Mouse (Mus musculus) embryonic facial prominence, embryonic 13.5 days (tissue): ENCODE results near the gene Ssx2ip. TPM values are rescaled to one million over a fixed set of nuclear protein-coding genes. Genes with fewer than 3 reads are reported as not detected.

Experiments
- ATAC-seq: fragments of 200-750 bp; cut with Nextera tagmentation; 2 replicates; pipeline ENCODE4 v1.8.0; 2017; ENCODE audit warnings: low read depth; ENCODE audit not compliant: insufficient number of reproducible peaks, insufficient read depth, low FRiP score, low TSS enrichment
- H3K27ac ChIP-seq: fragments of 300-500 bp; sonication (generic); 2 replicates; pipeline ENCODE4 v1.5.1; 2015; ENCODE audit warnings: moderate library complexity, mild to moderate bottlenecking, inconsistent platforms
- H3K27me3 ChIP-seq: fragments of 300-500 bp; sonication (generic); 2 replicates; pipeline ENCODE4 v1.6.1; 2015; ENCODE audit warnings: mild to moderate bottlenecking, inconsistent platforms
- H3K36me3 ChIP-seq: fragments of 300-500 bp; sonication (generic); 2 replicates; pipeline ENCODE4 v1.6.1; 2015; ENCODE audit warnings: mild to moderate bottlenecking, inconsistent platforms
- H3K4me1 ChIP-seq: fragments of 300-500 bp; sonication (generic); 2 replicates; pipeline ENCODE4 v1.6.1; 2015; ENCODE audit warnings: inconsistent platforms
- H3K4me2 ChIP-seq: fragments of 300-500 bp; sonication (generic); 2 replicates; pipeline ENCODE4 v1.6.1; 2015; ENCODE audit warnings: moderate library complexity, mild to moderate bottlenecking, inconsistent platforms
- H3K4me3 ChIP-seq: fragments of 300-500 bp; sonication (generic); 2 replicates; pipeline ENCODE4 v1.5.1; 2015; ENCODE audit warnings: mild to moderate bottlenecking, inconsistent platforms
- H3K9ac ChIP-seq: fragments of 300-500 bp; sonication (generic); 2 replicates; pipeline ENCODE4 v1.6.1; 2015; ENCODE audit warnings: mild to moderate bottlenecking, inconsistent platforms
- H3K9me3 ChIP-seq: fragments of 300-500 bp; sonication (generic); 2 replicates; pipeline ENCODE4 v1.6.1; 2016; ENCODE audit warnings: inconsistent platforms
- WGBS: fragments of 180-500 bp; shearing (Covaris S2); methylation state at CpG from one replicate; pipeline ENCODE4 v1.1.7; 2015; ENCODE audit warnings: mixed read lengths; 5-methylcytosine and 5-hydroxymethylcytosine counted together
- polyA plus RNA-seq: library from polyadenylated mRNA; unstranded; fragments of >200 nt; fragmentation: Nextera tagmentation; extraction: Ambion mirVana; gene quantifications from 2 replicates; pipeline ENCODE4 v1.2.1, GENCODE M21; 2015

Ssx2ip gene
- polyA plus RNA-seq: 22.1 and 26.4 TPM in 2 replicates

GRCm38 (mm10) chr3:146404311-146405201 is at the start of gene Ssx2ip:
Ssx2ip (plus strand) TSS chr3:146404642.
- peak within 1 kb of the TSS; percentile 89 for H3K4me2 ChIP-seq
- H3K9me3 ChIP-seq: no peaks in the 10 kb centered on the region; the same call in 1 of the 2 replicates
- H3K4me1 ChIP-seq: peaks cover 24% of the 10 kb centered on the region
- ATAC-seq: peak; percentile 93
- WGBS: 1% methylated on average over 94 of the region's 100 CpGs
- peak within 1 kb of the TSS; percentile 93 for H3K4me3 ChIP-seq
- H3K36me3 ChIP-seq: no peaks in the 10 kb centered on the region
- H3K27me3 ChIP-seq: no peaks in the 10 kb centered on the region
- peak within 1 kb of the TSS; percentile 84 for H3K27ac ChIP-seq
- H3K9ac ChIP-seq: peak within 1 kb of the TSS; percentile 92

- Histone ChIP-seq H3K9me3 (no peaks in the 10 kb centered on the region), H3K27me3 (no peaks in the 10 kb centered on the region), H3K27ac (no peak overlapping the region), H3K4me3 (no peak overlapping the region), H3K4me2 (no peak overlapping the region), H3K9ac (no peak overlapping the region), H3K4me1 (no peaks in the 10 kb centered on the region), H3K36me3 (no peaks in the 10 kb centered on the region)
- ATAC-seq: no peak
- 64% methylated on average over 3 of the region's 3 CpGs for WGBS
Observed at GRCm38 (mm10) chr3:146355146-146355545, 49.3 kb upstream of the Ssx2ip start.

GRCm38 (mm10) chr3:146365471-146365870 is 39.0 kb upstream of the Ssx2ip start:
- WGBS: 89% methylated on average over 9 of the region's 9 CpGs
- Histone ChIP-seq H3K4me1 (no peaks in the 10 kb centered on the region), H3K27me3 (no peaks in the 10 kb centered on the region), H3K9ac (no peak overlapping the region), H3K27ac (no peak overlapping the region), H3K4me3 (no peak overlapping the region), H3K9me3 (no peaks in the 10 kb centered on the region), H3K36me3 (no peaks in the 10 kb centered on the region), H3K4me2 (no peak overlapping the region)
- ATAC-seq: no peak

GRCm38 (mm10) chr3:146367058-146367457 is 37.4 kb upstream of the Ssx2ip start:
- Histone ChIP-seq H3K36me3 (no peaks in the 10 kb centered on the region), H3K4me3 (no peak overlapping the region), H3K27ac (no peak overlapping the region), H3K4me1 (no peaks in the 10 kb centered on the region), H3K9me3 (no peaks in the 10 kb centered on the region), H3K27me3 (no peaks in the 10 kb centered on the region), H3K9ac (no peak overlapping the region), H3K4me2 (no peak overlapping the region)
- 95% methylated on average over 2 of the region's 2 CpGs for WGBS
- ATAC-seq: no peak

- no peak for ATAC-seq
- Histone ChIP-seq H3K36me3 (no peaks in the 10 kb centered on the region), H3K4me3 (no peak overlapping the region), H3K27ac (no peak overlapping the region), H3K27me3 (no peaks in the 10 kb centered on the region), H3K9ac (no peak overlapping the region), H3K4me2 (no peak overlapping the region), H3K4me1 (no peaks in the 10 kb centered on the region; the same call in 1 of the 2 replicates), H3K9me3 (no peaks in the 10 kb centered on the region)
- 85% methylated on average over 7 of the region's 7 CpGs for WGBS
Observed at GRCm38 (mm10) chr3:146370553-146371095, 33.8 kb upstream of the Ssx2ip start.

GRCm38 (mm10) chr3:146371201-146371600 is 33.2 kb upstream of the Ssx2ip start:
- Histone ChIP-seq H3K9me3 (no peaks in the 10 kb centered on the region), H3K4me1 (no peaks in the 10 kb centered on the region; the same call in 1 of the 2 replicates), H3K4me3 (no peak overlapping the region), H3K36me3 (no peaks in the 10 kb centered on the region), H3K4me2 (no peak overlapping the region), H3K9ac (no peak overlapping the region), H3K27me3 (no peaks in the 10 kb centered on the region), H3K27ac (no peak overlapping the region)
- WGBS: 64% methylated on average over 5 of the region's 5 CpGs
- no peak for ATAC-seq

- Histone ChIP-seq H3K27ac (no peak overlapping the region), H3K9me3 (no peaks in the 10 kb centered on the region), H3K36me3 (no peaks in the 10 kb centered on the region), H3K4me3 (no peak overlapping the region), H3K4me1 (no peaks in the 10 kb centered on the region; the same call in 1 of the 2 replicates), H3K27me3 (no peaks in the 10 kb centered on the region), H3K4me2 (no peak overlapping the region), H3K9ac (no peak overlapping the region)
- 76% methylated on average over 3 of the region's 3 CpGs for WGBS
- ATAC-seq: no peak
Observed at GRCm38 (mm10) chr3:146374596-146375175, 29.8 kb upstream of the Ssx2ip start.

GRCm38 (mm10) chr3:146375224-146375657 is 29.2 kb upstream of the Ssx2ip start:
- no peak overlapping the region for H3K4me3 ChIP-seq
- no peaks in the 10 kb centered on the region for H3K27me3 ChIP-seq
- no peaks in the 10 kb centered on the region for H3K36me3 ChIP-seq
- H3K4me2 ChIP-seq: no peak overlapping the region
- no peak for ATAC-seq
- no peak overlapping the region; the same call in 1 of the 2 replicates for H3K27ac ChIP-seq
- no peaks in the 10 kb centered on the region for H3K9me3 ChIP-seq
- WGBS: 31% methylated on average over 4 of the region's 4 CpGs
- H3K9ac ChIP-seq: no peak overlapping the region
- H3K4me1 ChIP-seq: peaks cover 3% of the 10 kb centered on the region; the same call in 1 of the 2 replicates

- peaks cover 3% of the 10 kb centered on the region; the same call in 1 of the 2 replicates for H3K4me1 ChIP-seq
- no peaks in the 10 kb centered on the region for H3K36me3 ChIP-seq
- no peaks in the 10 kb centered on the region for H3K27me3 ChIP-seq
- H3K27ac ChIP-seq: no peak overlapping the region
- no peak overlapping the region for H3K9ac ChIP-seq
- 86% methylated on average over 15 of the region's 15 CpGs for WGBS
- H3K9me3 ChIP-seq: no peaks in the 10 kb centered on the region
- H3K4me3 ChIP-seq: no peak overlapping the region
- ATAC-seq: no peak
- H3K4me2 ChIP-seq: no peak overlapping the region
Observed at GRCm38 (mm10) chr3:146376337-146377130, 27.9 kb upstream of the Ssx2ip start.

- Histone ChIP-seq H3K36me3 (no peaks in the 10 kb centered on the region), H3K4me2 (no peak overlapping the region), H3K9ac (no peak overlapping the region), H3K9me3 (no peaks in the 10 kb centered on the region), H3K27me3 (no peaks in the 10 kb centered on the region), H3K27ac (no peak overlapping the region), H3K4me3 (no peak overlapping the region), H3K4me1 (peaks cover 3% of the 10 kb centered on the region; the same call in 1 of the 2 replicates)
- WGBS: 83% methylated on average over 5 of the region's 5 CpGs
- ATAC-seq: no peak
Observed at GRCm38 (mm10) chr3:146377216-146377615, 27.2 kb upstream of the Ssx2ip start.

- Histone ChIP-seq H3K4me2 (no peak overlapping the region), H3K36me3 (no peaks in the 10 kb centered on the region), H3K4me3 (no peak overlapping the region), H3K27ac (no peak overlapping the region), H3K9me3 (no peaks in the 10 kb centered on the region), H3K9ac (no peak overlapping the region), H3K27me3 (no peaks in the 10 kb centered on the region), H3K4me1 (peaks cover 3% of the 10 kb centered on the region; the same call in 1 of the 2 replicates)
- no peak for ATAC-seq
- WGBS: 78% methylated on average over 8 of the region's 8 CpGs
Observed at GRCm38 (mm10) chr3:146378753-146379152, 25.7 kb upstream of the Ssx2ip start.
